Mouse (Mus musculus) layer of hippocampus, adult 9-11 months (tissue): ENCODE measurements at regions not wholly inside any gene's neighbourhood (a gene's known extent, or its start where the extent isn't known, plus 50 kb on each side); places are given as distances from the start of the nearest gene placed in this dataset.

Source experiments
- DNase-seq: peaks from one replicate; pipeline ENCODE4 v3.0.0; 2022

DNA sequence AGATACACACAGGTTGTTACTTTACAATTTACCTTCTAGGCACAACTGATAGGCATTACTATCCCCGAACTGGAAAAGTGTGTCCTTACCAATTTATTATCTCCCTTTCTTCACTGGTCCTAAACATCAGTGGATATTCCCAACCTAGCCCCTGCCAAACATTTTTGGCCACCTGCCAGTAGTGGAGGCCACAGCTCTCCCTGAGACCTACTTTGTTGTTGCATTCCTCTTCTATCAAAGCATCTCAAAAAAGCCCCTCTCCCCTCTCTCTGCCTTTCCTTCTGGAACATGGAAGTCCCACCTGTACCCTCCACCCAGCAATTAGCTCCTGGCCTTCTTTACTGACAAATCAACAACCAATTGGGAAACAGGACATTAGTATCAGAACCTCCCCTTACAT, 282.2 kb downstream of the Rnf152 start:
- DNase-seq: no peak

DNA sequence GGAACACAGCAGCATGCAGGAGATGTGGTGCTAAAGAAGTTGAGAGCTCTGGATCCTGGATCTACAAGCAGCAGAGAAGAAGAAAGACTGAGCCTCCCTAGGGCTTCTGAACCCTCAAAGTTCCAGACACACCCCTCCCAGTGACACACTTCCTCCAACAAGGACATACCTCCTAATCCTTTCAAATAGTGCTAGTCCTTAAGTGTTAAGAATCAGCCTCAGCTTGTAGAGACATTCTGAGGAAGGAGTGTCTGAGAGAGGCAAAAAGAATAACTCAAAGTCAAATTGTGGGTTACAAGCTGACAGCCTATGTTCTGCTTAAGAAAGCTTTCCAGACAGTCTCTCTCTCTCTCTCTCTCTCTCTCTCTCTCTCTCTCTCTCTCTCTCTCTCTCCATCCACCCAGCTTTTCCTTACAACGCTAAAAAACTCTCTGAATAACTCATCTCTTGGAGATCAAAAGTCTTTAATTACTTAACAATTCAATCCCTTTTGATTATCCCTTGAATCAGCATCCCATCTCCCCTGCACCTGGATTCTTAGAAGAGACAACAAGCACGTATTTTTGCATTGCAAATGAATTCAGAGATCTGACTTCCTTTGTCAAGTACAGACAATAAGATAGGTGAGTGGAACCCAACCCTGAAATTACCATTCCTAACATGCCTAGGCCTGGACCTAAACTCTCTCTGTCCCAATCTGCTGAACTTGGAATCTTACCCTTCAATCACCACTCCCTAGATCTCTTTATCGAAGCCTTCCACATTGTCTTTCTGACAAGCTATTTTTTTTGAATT, 285.7 kb downstream of the Rnf152 start:
- no peak for DNase-seq

DNA sequence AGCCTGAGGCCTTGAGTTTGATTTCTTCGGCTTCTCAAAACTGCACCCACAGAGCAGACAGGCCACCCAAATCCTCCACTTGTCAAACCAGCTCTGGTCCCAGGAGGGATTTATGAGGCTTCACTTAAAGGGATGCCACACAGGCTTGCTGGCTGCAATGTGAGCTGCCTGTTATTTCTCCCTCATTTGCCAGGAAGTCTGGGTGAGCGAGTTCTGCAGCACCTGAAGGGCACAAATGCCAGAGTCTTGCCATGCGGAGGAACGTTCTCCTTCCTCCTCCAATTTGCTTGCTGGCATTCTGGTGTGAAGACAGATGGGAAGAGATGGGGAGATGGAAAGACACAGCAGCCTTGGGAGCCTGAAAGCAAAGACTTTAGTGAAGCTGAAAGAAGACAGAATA, 288.6 kb downstream of the Rnf152 start:
- DNase-seq: peak; percentile 40

DNA sequence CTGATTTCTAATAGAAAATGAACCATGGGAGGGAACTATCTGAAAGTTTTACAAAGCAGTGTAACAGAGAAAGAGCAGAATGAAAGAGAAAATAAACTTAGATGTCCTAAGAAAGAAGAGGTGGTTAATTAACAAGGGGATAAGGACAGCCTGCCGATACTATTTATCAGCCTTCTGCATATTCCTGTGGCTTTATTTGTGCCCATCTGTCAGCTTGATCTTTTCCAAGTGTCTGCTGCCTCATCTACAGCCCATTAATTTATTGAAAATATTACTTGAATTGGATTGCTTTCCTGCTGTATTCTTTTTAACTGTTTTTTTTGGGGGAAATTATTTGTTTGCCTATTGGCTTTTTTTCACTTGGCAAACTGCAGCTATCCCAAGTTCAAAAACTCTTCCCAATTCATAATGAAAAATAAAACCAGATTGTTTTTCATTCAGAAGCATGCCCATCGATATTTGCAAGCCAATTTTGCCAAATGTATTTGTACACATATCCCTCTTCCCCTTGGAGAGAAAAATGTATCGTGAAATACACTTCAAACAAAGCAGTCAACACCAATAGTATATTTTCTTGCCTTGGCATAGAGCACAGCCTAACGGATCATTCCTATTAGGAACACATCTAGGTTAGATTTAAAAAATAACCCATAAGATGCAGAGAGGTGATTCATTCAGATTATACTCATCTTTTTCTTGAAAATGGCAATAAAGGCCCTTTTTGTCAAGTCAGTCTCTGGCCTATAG, 289.3 kb downstream of the Rnf152 start:
- DNase-seq: no peak

DNA sequence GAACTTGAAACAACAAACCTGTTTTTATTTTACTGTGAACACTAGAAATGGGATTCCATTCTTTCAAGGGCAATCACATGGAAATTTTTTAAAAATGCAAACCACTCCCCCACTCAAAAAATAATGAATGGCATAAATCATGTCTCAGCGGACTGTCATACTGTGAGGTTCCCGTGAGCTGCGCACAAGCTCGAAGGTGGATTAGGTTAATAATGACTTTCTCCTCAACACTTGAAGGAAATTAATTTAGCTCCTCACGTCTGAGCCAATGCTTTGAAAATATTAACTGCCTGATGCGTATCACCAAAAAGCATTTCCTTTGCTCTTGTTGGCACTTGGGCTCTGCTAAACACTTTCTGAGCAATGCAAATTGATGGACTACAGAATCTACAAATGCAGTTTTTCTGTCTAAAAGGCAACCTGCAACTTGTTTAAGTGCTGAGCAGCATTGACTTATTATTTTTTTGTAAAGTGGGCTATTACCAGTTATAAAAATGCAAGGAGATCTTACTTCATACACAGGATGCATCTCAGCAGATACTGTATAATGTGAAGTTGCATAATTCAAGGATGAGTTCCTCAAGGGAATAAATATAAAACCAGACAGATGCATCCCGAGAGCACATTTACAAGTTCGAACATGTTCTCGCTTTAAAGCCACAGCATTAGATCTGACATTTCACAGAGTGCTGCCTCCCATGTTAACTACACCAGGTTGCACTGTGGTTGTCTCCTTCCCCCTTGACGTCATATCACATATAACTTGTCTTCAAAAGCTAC, 282.4 kb downstream of the Cdh20 start:
- no peak for DNase-seq
